Mouse (Mus musculus) cerebellum, adult 2 months (tissue): ENCODE measurements around the gene Spata32. TPM values are rescaled to one million over a fixed set of nuclear protein-coding genes. Genes with fewer than 3 reads are reported as not detected.
A peak's percentile ranks its signal among the peaks of the same experiment; 100 is the strongest.

Experiments
- DNase-seq, 2 experiments: peaks; one replicate each; pipeline ENCODE4 v3.0.0; 2021
- H3K27ac ChIP-seq: fragments of 200-500 bp; 2 replicates; pipeline ENCODE4 v1.5.1; 2012; ENCODE audit warnings: low read length, control low read depth, inconsistent platforms; ENCODE audit not compliant: insufficient read depth
- H3K27me3 ChIP-seq: fragments of 200-500 bp; 2 replicates; pipeline ENCODE4 v1.6.1; 2012; ENCODE audit warnings: inconsistent platforms, mild to moderate bottlenecking, low read length, moderate library complexity; ENCODE audit not compliant: control insufficient read depth, insufficient read depth
- H3K4me1 ChIP-seq: fragments of 200-500 bp; 2 replicates; pipeline ENCODE4 v1.6.1; 2011; ENCODE audit warnings: low read length; ENCODE audit not compliant: control insufficient read depth, insufficient read depth
- H3K4me3 ChIP-seq: fragments of 200-500 bp; replicated peaks from 2 replicates; pipeline ENCODE3; 2011; ENCODE audit warnings: mild to moderate bottlenecking, low read depth, low read length, control low read depth; ENCODE audit not compliant: insufficient read depth
- CTCF ChIP-seq: fragments of 200-500 bp; IDR thresholded peaks from 2 replicates; pipeline ENCODE4 v1.5.1; 2011; ENCODE audit warnings: low read depth, mild to moderate bottlenecking, control low read depth, low read length, moderate library complexity, borderline replicate concordance; ENCODE audit not compliant: insufficient read depth
- POLR2A ChIP-seq: fragments of 200-500 bp; IDR thresholded peaks from 2 replicates; pipeline ENCODE4 v1.6.1; 2011; ENCODE audit warnings: low read length, control low read depth, borderline replicate concordance; ENCODE audit not compliant: insufficient read depth
- WGBS: fragments of 180-500 bp; shearing (Covaris S2); methylation state at CpG from one replicate; pipeline ENCODE4 v1.1.7; 2018; 5-methylcytosine and 5-hydroxymethylcytosine counted together
- polyA plus RNA-seq: library from polyadenylated mRNA; depleted of rRNA; stranded (reverse); fragments of >200 nt; gene quantifications from 2 replicates; pipeline ENCODE4 v1.2.3, GENCODE M21; 2012; rRNA removed

Gene Spata32
- polyA plus RNA-seq: 2.7 and 3.2 TPM in 2 replicates

GRCm38 (mm10) chr11:103217790-103218516 lies at the start of gene Spata32:
Gene Spata32 (minus strand): TSS chr11:103218432.
- 1% methylated on average over 45 of the region's 45 CpGs for whole genome bisulfite sequencing
- H3K27me3 ChIP-seq: no peaks in the 10 kb centered on the region
- peaks cover 15% of the 10 kb centered on the region for H3K4me1 ChIP-seq
- H3K27ac ChIP-seq: peak within 1 kb of the TSS; percentile 94
- no peak for TF ChIP-seq CTCF
- TF ChIP-seq POLR2A: peak; percentile 69
- peak within 1 kb of the TSS; percentile 82 for H3K4me3 ChIP-seq
- peak; percentile 87 to 88 for DNase-seq

DNA sequence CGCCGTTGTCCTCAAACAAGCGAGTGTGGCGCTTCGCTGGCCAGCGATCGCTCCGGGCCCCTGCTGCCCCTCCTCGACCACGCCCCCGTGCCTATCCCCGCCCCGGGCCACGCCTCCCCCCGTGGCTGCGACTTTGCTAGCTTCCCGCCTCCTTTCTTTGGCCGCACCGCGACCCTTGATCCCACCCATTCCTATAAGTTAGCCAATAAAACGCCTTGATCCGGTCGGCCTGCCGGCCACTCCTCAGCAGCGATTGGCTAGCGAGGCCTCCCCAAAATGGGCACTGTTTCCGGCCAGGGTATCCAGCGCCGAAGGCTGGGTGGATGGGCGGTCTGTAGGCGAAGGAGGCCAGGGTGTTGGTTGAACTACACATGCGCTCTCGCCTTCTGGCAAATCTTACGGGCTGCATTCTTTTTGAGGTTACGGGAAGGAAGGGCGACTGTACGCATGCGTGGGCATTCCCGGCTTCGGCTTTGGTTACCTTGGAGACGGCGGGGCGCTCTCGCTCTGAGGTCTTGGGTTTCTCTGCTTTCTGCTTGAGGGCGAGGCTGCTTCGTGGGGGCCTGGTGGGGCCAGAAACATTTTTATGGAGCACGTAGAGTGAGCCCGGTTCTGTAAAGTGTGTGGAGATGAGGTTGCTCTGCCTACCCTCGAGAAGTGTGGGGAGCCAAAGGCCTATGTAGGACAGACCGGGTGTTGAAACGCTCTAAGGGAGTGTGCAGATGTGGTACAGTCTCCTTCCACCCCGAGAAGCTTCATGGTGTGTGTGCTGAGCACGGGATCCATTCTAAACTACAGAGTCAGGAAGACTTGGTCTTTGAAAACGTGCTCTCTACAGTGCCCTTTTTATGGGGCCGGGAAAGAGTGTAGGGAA lies 49.4 kb upstream of the Spata32 start, which contains the start of gene Map3k14:
Gene Map3k14 (minus strand): TSS at position 127 of the 874 bp plus-strand sequence.
- no peaks in the 10 kb centered on the region; the same call in 1 of the 2 replicates for H3K4me1 ChIP-seq
- TF ChIP-seq POLR2A: peak; percentile 42
- no peak for TF ChIP-seq CTCF
- H3K4me3 ChIP-seq: peak within 1 kb of the TSS; percentile 71
- DNase-seq: peak; percentile 99 to 100
- peak within 1 kb of the TSS; percentile 21 for H3K27ac ChIP-seq
- H3K27me3 ChIP-seq: no peaks in the 10 kb centered on the region
- 1% methylated on average over 55 of the region's 55 CpGs for WGBS

- H3K27ac ChIP-seq: peak overlapping the region; percentile 21; the same call in 1 of the 2 replicates
- DNase-seq: no peak
- no peaks in the 10 kb centered on the region for H3K27me3 ChIP-seq
- peaks cover 4% of the 10 kb centered on the region for H3K4me1 ChIP-seq
- peak overlapping the region; percentile 71 for H3K4me3 ChIP-seq
- 0 out of 2 replicates have a peak, but pooled peaks have one; percentile 71 for TF ChIP-seq POLR2A
- TF ChIP-seq CTCF: no peak
- 1% methylated on average over 42 of the region's 42 CpGs for WGBS
Observed at GRCm38 (mm10) chr11:103266729-103267345, 48.6 kb upstream of the Spata32 start.

DNA sequence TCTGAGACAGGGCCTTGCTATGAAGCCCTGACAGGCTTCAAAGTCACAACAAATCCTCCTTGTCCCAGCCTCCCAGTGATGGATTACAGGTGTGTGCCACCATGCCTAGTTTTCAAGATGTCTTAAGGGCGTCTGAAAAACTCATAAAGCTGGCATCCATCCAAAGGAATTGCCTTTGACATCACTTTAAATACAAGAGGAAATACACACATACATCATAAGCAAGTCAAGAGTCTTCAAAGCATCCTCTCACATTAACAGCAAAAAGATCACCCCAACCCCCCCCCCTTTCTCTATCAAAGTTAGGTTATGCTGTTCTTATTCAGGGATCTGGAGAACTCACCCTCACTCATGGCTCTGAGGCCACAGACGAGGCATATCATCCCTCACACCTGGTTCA lies 47.6 kb upstream of the Spata32 start:
- no peak for DNase-seq
- Histone ChIP-seq H3K27ac (no peak overlapping the region), H3K27me3 (no peaks in the 10 kb centered on the region), H3K4me3 (no peak overlapping the region), H3K4me1 (peaks cover 4% of the 10 kb centered on the region)
- TF ChIP-seq POLR2A: no peak
- TF ChIP-seq CTCF: no peak
- WGBS: 63% methylated on average over 2 of the region's 2 CpGs

GRCm38 (mm10) chr11:103265211-103265610 lies 47.0 kb upstream of the Spata32 start:
- no peak for DNase-seq
- TF ChIP-seq CTCF: no peak
- TF ChIP-seq POLR2A: no peak
- 73% methylated on average over 7 of the region's 7 CpGs for WGBS
- H3K27me3 ChIP-seq: no peaks in the 10 kb centered on the region
- no peak overlapping the region for H3K4me3 ChIP-seq
- peaks cover 10% of the 10 kb centered on the region for H3K4me1 ChIP-seq
- H3K27ac ChIP-seq: no peak overlapping the region

- TF ChIP-seq CTCF (no peak), POLR2A (no peak)
- peaks cover 10% of the 10 kb centered on the region for H3K4me1 ChIP-seq
- WGBS: 76% methylated on average over 20 of the region's 20 CpGs
- DNase-seq: no peak
- H3K27ac ChIP-seq: no peak overlapping the region
- no peak overlapping the region for H3K4me3 ChIP-seq
- no peaks in the 10 kb centered on the region for H3K27me3 ChIP-seq
Observed at GRCm38 (mm10) chr11:103264427-103265005, 46.3 kb upstream of the Spata32 start.

GRCm38 (mm10) chr11:103263551-103263950 lies 45.3 kb upstream of the Spata32 start:
- no peak for TF ChIP-seq CTCF
- TF ChIP-seq POLR2A: no peak
- peaks cover 10% of the 10 kb centered on the region for H3K4me1 ChIP-seq
- WGBS: 62% methylated on average over 10 of the region's 10 CpGs
- no peak for DNase-seq
- H3K27me3 ChIP-seq: no peaks in the 10 kb centered on the region
- H3K27ac ChIP-seq: no peak overlapping the region
- no peak overlapping the region for H3K4me3 ChIP-seq
